In the genomic region with DNA sequence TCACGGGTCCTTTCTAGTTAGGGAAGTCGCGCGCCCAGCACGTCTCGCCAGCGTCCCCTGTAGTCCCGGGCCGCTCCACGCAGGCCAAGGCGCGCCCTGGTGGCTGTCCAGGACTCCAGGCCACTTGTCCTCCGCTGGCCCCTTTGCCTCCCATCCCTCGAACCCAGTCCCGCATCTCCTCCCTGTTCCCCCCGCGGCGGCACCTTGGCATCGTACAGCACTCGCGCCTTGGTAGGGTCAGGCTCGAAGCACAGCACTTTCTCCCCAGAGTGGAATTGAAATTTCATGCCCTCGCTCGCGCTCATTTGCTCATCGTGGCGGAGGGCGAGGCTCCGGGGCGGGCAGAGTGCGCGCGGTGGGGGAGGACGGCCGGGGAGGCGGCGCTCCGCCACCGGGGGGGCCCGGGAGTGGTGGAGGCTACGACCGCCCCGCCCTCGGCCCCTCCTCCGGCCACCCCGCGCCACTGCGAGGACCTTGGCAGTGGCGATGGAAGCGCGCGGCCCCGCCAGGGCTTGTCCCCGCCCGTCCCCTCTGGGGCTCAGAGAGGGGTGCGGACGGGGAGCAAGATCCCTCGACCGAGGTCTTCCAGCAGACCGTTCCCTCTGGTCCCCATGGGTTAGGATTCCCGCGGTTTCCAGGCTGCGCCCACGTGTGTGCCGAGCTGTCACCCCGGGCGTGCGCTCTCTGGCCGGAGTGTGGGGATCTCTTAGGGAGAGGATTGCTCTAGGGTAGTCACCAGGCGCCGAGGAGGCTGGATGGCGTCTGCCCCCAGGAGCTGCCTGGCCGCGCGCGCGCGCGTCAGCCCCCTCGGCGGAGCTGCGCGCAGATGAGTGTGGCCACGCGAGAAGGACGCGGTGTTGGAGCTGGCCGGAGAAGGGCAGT, we compare ENCODE assay signal across 8 mouse cellular contexts. TPM values are rescaled to one million over a fixed set of nuclear protein-coding genes. Genes with fewer than 3 reads are reported as not detected.
DNase-seq lines count a peak whose midpoint lies in the region; ATAC-seq lines count a peak whose summit lies in the region.

Gene Msl3, minus strand, starts transcription at position 374 of the 882 bp plus-strand sequence.

- WGBS in hindbrain, embryonic 12.5 days: 29% methylated on average over 65 of the region's 88 CpGs

- H3K27me3 ChIP-seq in hindbrain, embryonic 12.5 days: peaks cover 21% of the 10 kb centered on the region

- peak within 1 kb of the TSS; percentile 87 for H3K27ac ChIP-seq in hindbrain, embryonic 12.5 days

- peak within 1 kb of the TSS; percentile 66 for H3K4me2 ChIP-seq in hindbrain, embryonic 12.5 days (replicated peaks)

- peak within 1 kb of the TSS; percentile 62 for H3K9ac ChIP-seq in hindbrain, embryonic 12.5 days

- peak; percentile 92 for ATAC-seq in hindbrain, embryonic 12.5 days (ENCODE audit: low FRiP score)

- peak within 1 kb of the TSS; percentile 52 for H3K4me3 ChIP-seq in hindbrain, embryonic 12.5 days

- H3K9me3 ChIP-seq in hindbrain, embryonic 12.5 days (replicated peaks): no peaks in the 10 kb centered on the region

- no peaks in the 10 kb centered on the region for H3K36me3 ChIP-seq in hindbrain, embryonic 12.5 days

- peak; percentile 83 for DNase-seq in NIH3T3 (ENCODE audit: low read depth)
- peak; percentile 91 to 95 for DNase-seq in cerebellum, postnatal 10 days
- peak; percentile 49 to 63 for DNase-seq in frontal cortex, postnatal 14 days (ENCODE audit: low spot score in 2 of 2)
- DNase-seq in layer of hippocampus, postnatal 14 days (ENCODE audit: low spot score in 2 of 2): peak; percentile 74 to 76
- peak; percentile 89 for DNase-seq in lung, postnatal 10 days
- peak; percentile 59 for DNase-seq in ovary, postnatal 14 days (ENCODE audit: low spot score)
- peak; percentile 86 for DNase-seq in thymus, postnatal 14 days

- H3K4me1 ChIP-seq in hindbrain, embryonic 12.5 days: no peaks in the 10 kb centered on the region

RNA-seq across cellular contexts. Expression of gene Msl3, which starts in this region (rescaled TPM):
- 26.5 and 27.3 TPM in 2 replicates for polyA plus RNA-seq in hindbrain, embryonic 12.5 days (2016; fragmentation: Nextera tagmentation; extraction: Ambion mirVana)
- total RNA-seq in layer of hippocampus, postnatal 14 days (2021): 10 to 100 TPM; 20.8 to 22.9 TPM

Comparison
In these comparisons a context has a peak if more than half of its experiments do, and no peak if none do; other contexts are left out.
1. Peak in every context shown above with its lines: DNase-seq, ATAC-seq, H3K4me3 ChIP-seq and H3K27ac ChIP-seq.